Mouse (Mus musculus): ENCODE data around the gene Elavl1. TPM values are rescaled to one million over a fixed set of nuclear protein-coding genes. Genes with fewer than 3 reads are reported as not detected.

Gene Elavl1
- polyA plus RNA-seq, 1 experiment from 2014 or later: 90.9 TPM

DNA sequence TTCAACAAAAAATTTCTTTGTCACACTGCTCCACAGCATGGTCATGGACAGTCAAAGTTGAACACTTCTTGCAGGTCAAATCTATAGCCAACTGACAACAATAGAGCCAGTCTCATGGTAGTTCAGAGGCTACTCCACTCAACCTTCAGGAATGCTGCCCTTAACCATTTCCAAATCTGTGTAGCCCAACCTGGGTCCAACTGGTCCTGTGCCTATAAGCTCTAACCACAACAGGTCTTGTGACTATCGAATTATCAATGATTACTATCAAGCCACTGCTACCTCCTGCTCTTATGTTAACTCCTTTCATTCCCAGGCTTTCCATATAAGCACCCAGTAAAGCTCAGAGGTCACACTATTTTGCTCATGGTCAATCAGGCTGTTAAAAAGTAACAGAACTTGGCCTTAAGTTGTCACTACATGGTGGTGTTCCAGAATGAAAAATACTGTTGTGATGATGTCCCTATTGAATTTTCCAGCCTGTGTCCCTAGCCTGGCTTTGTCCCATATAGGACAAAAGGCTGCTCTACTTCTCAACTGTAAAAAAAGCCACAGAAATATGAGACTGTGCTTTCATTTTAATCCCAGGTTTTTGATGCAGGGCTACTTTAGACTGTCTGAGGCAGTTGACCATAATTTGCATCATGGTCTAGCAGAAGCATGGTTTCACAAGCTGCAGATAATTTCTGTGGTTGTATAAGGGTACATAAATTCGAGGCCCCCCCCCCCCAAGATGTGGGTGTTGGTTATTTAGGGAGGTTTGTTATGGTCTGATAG, 6.2 kb downstream of the Elavl1 start:
- H3K9me3 ChIP-seq (ENCODE audit: low read length): no peaks in the 10 kb centered on the region
- H3K4me2 ChIP-seq (replicated peaks; ENCODE audit: low read depth, low read length): no peak overlapping the region
- H3K36me3 ChIP-seq (ENCODE audit: insufficient read depth, low read length): 0 out of 2 replicates have a peak, but pooled peaks cover 4% of the 10 kb centered on the region
- H3K9ac ChIP-seq (replicated peaks; ENCODE audit: low read depth): no peak overlapping the region
- H3K4me3 ChIP-seq (ENCODE audit: low read depth, low read length): no peak overlapping the region
- H3K4me1 ChIP-seq (ENCODE audit: insufficient read depth, low read depth, low read length): peaks cover 10% of the 10 kb centered on the region; the same call in 1 of the 2 replicates
- no peaks in the 10 kb centered on the region for H3K27me3 ChIP-seq (replicated peaks; ENCODE audit: insufficient read depth, low read length)
- 86% methylated on average over 2 of the region's 2 CpGs for WGBS
- DNase-seq (ENCODE audit: low spot score) (no peak), ATAC-seq (no peak)
- TF ChIP-seq CTCF (IDR thresholded peaks at IDR 0.05) (no peak), EP300 (IDR thresholded peaks at IDR 0.05) (no peak)
- H3K27ac ChIP-seq (ENCODE audit: low read length): no peak overlapping the region

DNA sequence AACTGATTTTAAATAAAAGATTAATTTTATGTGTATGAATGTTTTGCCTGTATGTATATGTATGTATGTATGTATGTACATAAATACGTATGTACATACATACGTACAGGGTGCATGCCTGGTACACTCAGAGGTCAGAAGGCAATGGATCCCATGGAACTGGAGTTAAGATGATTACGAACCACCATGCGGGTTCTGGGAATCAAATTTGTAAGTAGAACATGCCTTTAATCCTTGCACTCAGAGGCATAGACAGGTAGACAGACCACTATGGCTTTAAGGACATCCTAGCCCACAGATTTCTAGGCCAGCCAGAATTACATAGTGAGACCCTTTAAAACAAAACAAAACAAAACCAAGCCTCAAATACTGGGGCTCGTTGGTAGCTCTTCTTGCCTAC, 7.1 kb downstream of the Elavl1 start:
- Histone ChIP-seq H3K4me1 (ENCODE audit: insufficient read depth, low read depth, low read length) (peaks cover 3% of the 10 kb centered on the region; the same call in 1 of the 2 replicates), H3K4me2 (replicated peaks; ENCODE audit: low read depth, low read length) (no peak overlapping the region), H3K9me3 (ENCODE audit: low read length) (no peaks in the 10 kb centered on the region), H3K27ac (ENCODE audit: low read length) (no peak overlapping the region), H3K36me3 (ENCODE audit: insufficient read depth, low read length) (0 out of 2 replicates have a peak, but pooled peaks cover 4% of the 10 kb centered on the region), H3K4me3 (ENCODE audit: low read depth, low read length) (no peak overlapping the region), H3K9ac (replicated peaks; ENCODE audit: low read depth) (no peak overlapping the region), H3K27me3 (replicated peaks; ENCODE audit: insufficient read depth, low read length) (no peaks in the 10 kb centered on the region)
- 94% methylated on average over 5 of the region's 5 CpGs for WGBS
- no peak for TF ChIP-seq CTCF (IDR thresholded peaks at IDR 0.05)
- TF ChIP-seq EP300 (IDR thresholded peaks at IDR 0.05): no peak
- ATAC-seq (no peak), DNase-seq (ENCODE audit: low spot score) (no peak)

DNA sequence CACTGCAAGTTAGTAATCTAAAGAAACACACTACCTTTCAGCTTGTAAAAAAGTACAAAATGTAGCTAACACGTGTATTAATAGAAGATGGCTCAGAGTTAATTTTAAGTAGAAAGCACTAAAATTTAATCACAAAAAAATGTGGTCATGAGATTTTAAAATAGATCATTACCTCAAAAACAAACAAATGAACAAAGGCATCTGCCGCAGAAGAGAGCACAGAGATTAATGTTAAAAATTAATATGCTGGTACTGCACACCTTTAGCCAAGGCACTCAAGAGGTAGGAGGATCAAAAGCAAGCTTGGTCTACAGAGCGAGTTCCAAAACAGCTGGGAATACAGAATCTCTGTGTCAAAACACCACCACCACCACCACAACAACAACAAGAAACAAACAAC, 10.4 kb downstream of the Elavl1 start:
- TF ChIP-seq CTCF (IDR thresholded peaks at IDR 0.05) (no peak), EP300 (IDR thresholded peaks at IDR 0.05) (no peak)

DNA sequence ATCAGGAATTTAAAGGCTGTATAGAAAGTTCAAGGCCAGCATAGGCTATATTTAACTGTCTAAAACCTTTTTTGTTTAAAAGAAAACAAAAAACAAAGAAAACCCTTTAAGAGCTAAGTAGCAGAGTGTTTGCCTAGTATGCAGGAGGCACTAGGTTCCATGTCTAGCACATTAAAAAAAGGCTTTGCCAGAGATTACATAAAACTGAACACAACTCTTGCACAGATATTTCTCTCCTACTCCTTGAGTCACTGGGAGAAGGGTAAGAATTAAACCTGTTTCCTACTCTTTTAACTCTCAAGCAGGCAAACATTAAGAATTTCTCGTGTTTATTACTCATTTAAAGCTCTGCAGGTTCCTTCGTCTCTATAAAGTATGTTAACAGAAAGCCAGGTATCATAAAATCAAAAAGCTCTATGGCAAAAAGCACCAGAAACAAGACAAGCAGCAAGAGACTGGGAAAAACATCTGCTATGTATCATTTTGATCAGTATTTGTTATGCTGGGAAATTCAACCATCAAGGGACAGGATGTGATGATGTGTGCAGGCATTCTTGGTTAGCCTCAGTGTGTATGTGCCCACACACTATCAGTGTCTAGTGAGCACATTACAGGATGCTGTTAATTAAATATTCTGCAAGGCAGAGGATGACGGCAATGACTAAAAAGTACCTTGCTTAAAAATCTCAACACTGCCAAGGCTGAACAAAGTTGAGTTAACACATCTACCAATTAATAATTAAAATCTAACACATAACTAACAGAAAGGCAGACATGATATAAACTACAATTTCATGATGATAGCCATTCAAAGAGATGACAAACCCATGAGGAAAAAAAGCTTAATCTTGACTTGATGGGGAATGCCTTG, 11.7 kb downstream of the Elavl1 start:
- Histone ChIP-seq H3K27ac (ENCODE audit: low read length) (no peak overlapping the region), H3K4me1 (ENCODE audit: insufficient read depth, low read depth, low read length) (peaks cover 3% of the 10 kb centered on the region; the same call in 1 of the 2 replicates), H3K4me3 (ENCODE audit: low read depth, low read length) (no peak overlapping the region), H3K9ac (replicated peaks; ENCODE audit: low read depth) (no peak overlapping the region), H3K27me3 (replicated peaks; ENCODE audit: insufficient read depth, low read length) (no peaks in the 10 kb centered on the region), H3K36me3 (ENCODE audit: insufficient read depth, low read length) (peaks cover 17% of the 10 kb centered on the region), H3K9me3 (ENCODE audit: low read length) (no peaks in the 10 kb centered on the region), H3K4me2 (replicated peaks; ENCODE audit: low read depth, low read length) (no peak overlapping the region)
- WGBS: 53% methylated on average over 3 of the region's 3 CpGs
- no peak for TF ChIP-seq CTCF (IDR thresholded peaks at IDR 0.05)
- TF ChIP-seq EP300 (IDR thresholded peaks at IDR 0.05): no peak
- ATAC-seq (no peak), DNase-seq (ENCODE audit: low spot score) (no peak)

More for the DNA sequence above, 10.4 kb downstream of the Elavl1 start:
- Histone ChIP-seq H3K4me2 (replicated peaks; ENCODE audit: low read depth, low read length) (no peak overlapping the region), H3K36me3 (ENCODE audit: insufficient read depth, low read length) (0 out of 2 replicates have a peak, but pooled peaks cover 13% of the 10 kb centered on the region), H3K9me3 (ENCODE audit: low read length) (no peaks in the 10 kb centered on the region), H3K27ac (ENCODE audit: low read length) (no peak overlapping the region), H3K9ac (replicated peaks; ENCODE audit: low read depth) (no peak overlapping the region), H3K4me1 (ENCODE audit: insufficient read depth, low read depth, low read length) (peaks cover 3% of the 10 kb centered on the region; the same call in 1 of the 2 replicates), H3K4me3 (ENCODE audit: low read depth, low read length) (no peak overlapping the region), H3K27me3 (replicated peaks; ENCODE audit: insufficient read depth, low read length) (no peaks in the 10 kb centered on the region)
- ATAC-seq (no peak), DNase-seq (ENCODE audit: low spot score) (no peak)
- 80% methylated on average over 3 of the region's 3 CpGs for WGBS

DNA sequence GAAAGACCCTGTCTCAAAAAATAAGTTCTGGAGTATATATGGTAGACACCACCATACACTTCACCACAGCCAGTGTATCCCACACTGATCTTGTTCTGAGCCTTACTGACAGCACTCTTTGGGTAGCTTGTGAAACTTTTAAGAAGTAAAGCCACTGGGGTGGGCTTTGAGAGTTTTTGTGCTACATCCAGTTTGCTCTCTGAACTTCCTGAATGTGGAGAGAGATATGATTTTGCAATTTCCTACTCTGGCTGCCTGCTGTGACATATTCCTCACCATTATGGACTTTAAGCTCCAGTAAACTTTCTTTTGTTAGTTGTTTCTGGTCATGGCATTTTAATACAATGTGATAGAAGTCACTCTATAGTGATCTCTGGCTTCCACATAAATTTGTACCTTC, 13.1 kb downstream of the Elavl1 start:
- Histone ChIP-seq H3K9me3 (ENCODE audit: low read length) (no peaks in the 10 kb centered on the region), H3K36me3 (ENCODE audit: insufficient read depth, low read length) (peaks cover 17% of the 10 kb centered on the region), H3K4me3 (ENCODE audit: low read depth, low read length) (no peak overlapping the region), H3K4me1 (ENCODE audit: insufficient read depth, low read depth, low read length) (peaks cover 3% of the 10 kb centered on the region; the same call in 1 of the 2 replicates), H3K4me2 (replicated peaks; ENCODE audit: low read depth, low read length) (no peak overlapping the region), H3K9ac (replicated peaks; ENCODE audit: low read depth) (no peak overlapping the region), H3K27ac (ENCODE audit: low read length) (no peak overlapping the region), H3K27me3 (replicated peaks; ENCODE audit: insufficient read depth, low read length) (no peaks in the 10 kb centered on the region)
- ATAC-seq (no peak), DNase-seq (ENCODE audit: low spot score) (no peak)
- no peak for TF ChIP-seq EP300 (IDR thresholded peaks at IDR 0.05)
- TF ChIP-seq CTCF (IDR thresholded peaks at IDR 0.05): no peak

DNA sequence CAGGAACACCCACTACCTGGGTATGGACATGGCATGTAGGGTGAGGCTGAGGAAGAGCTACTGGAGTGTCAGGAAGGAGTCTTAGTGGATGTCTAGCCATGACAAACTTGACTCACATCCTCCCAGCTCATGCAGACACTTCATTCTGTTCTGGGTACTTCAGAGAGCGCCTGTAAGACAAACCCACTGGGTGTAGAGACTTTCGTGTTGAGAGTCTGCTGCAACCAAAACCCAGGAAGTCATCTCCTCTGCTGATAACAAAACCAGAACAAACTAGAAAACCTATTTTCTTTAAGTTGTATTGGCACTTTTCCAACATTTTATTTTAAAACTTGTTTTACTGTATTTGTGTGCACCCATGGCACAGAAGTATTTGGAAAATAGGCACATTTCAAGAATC, 19.4 kb downstream of the Elavl1 start:
- Histone ChIP-seq H3K9ac (replicated peaks; ENCODE audit: low read depth) (no peak overlapping the region), H3K27ac (ENCODE audit: low read length) (no peak overlapping the region), H3K4me2 (replicated peaks; ENCODE audit: low read depth, low read length) (no peak overlapping the region), H3K27me3 (replicated peaks; ENCODE audit: insufficient read depth, low read length) (no peaks in the 10 kb centered on the region), H3K4me3 (ENCODE audit: low read depth, low read length) (no peak overlapping the region), H3K9me3 (ENCODE audit: low read length) (no peaks in the 10 kb centered on the region), H3K4me1 (ENCODE audit: insufficient read depth, low read depth, low read length) (no peaks in the 10 kb centered on the region), H3K36me3 (ENCODE audit: insufficient read depth, low read length) (peaks cover 46% of the 10 kb centered on the region)
- no peak for DNase-seq (ENCODE audit: low spot score)
- no peak for ATAC-seq
- TF ChIP-seq CTCF (IDR thresholded peaks at IDR 0.05) (no peak), EP300 (IDR thresholded peaks at IDR 0.05) (no peak)
- 61% methylated on average over 2 of the region's 2 CpGs for WGBS

All from lung, postnatal 0 days (tissue).